Mouse (Mus musculus) brain, embryonic 18.5 days (tissue): ENCODE measurements around the gene Prkar1a.
"Not testable (repeated sequence)": the region's sequence is repeated elsewhere in the genome, so short reads cannot be mapped to it uniquely, and the experiment has no call there.

Experiments used
- DNase-seq: peaks from one replicate; pipeline ENCODE4 v3.0.0-alpha.2; 2012; ENCODE audit warnings: low read depth, low spot score

Gene Prkar1a

DNA sequence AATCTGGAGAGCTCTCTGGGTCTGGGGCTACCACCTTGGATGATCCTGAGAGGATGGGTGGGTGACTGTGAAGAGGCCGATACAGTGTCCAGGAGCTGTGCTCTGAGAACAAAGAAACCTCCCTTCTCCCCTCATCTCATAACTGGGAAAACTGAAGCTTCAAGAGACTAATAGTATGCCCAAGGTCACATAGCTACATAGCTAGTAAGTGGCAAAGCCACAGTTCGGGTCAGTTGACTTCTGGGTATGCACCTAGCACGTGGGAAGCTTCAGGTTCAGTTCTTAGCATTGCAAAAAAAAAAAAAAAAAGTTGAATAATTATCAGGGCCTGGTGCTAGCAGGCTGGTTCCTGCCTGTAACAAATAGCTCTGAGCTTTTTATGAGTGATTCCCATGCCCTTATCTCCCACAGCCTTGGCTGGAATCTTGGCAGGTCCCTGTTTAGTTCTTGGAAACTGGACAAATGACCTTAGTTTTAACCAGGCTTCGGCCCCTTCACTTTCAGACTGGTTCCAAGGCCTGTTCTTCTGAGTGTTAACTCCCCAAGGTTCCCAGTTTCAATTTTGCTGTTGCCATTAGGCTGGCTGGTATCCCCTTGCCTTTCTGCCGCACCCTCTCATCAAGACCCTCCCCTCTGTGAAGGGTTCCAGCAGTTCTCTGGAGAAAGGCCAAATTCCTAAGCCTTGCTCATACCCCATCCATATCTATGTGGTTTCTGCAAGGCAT, 7.5 kb upstream of the Prkar1a start:
- no peak for DNase-seq

DNA sequence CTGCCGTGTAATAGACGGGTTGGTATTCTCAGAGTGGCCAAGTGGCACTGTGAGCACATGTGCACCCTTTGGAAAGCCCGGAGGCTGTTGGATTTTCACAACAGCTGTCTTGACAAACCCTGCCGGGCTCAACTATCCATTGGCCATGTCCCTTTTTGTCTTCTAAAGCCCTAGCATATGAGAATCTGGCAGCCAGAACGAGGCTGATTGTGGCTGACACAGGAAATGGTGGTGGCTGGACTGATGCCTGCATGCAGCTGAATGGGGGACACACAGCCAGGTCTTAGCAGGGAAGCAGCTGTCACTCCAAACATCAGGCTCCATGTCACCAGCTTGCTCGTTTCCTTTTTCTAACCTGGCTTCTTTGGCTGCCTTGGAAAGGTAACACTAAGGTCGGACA, 695 bp upstream of the Prkar1a start:
- DNase-seq = peak; percentile 24

DNA sequence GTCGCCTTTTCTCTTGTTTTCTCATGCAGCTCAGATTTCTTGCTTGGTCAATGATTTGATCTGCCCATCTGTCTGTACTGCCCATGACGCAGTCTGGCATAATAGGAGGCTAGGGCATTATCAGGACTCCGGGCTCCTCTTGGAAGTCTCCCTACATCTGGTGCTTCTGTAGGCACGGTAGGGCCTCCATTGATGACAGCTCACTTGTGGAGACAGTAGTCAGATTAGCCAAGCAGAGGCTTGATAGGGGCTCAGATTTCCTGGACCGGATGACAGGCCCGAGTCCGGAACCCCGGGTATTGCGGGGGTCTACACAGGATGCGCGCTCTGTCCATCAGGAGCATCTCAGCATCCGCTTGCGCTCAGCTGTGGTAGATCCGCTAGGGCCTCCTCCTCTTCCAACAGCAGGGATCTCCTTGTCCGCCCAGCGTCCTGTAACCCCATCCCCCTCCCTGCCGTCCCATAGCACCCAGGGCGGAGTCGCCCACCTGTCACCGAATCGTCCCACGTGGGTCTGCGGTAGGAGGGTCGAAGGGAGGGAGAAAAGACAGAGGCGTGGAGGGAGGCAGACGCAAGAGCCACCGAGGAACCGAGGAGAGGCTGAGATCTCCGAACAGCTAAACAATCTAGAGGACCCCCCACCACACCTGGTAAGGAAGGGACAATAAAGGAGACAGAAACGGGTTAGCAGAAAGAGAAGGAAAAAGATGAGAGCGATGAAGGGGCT, 933 bp downstream of the Prkar1a start:
- peak; percentile 82 for DNase-seq

DNA sequence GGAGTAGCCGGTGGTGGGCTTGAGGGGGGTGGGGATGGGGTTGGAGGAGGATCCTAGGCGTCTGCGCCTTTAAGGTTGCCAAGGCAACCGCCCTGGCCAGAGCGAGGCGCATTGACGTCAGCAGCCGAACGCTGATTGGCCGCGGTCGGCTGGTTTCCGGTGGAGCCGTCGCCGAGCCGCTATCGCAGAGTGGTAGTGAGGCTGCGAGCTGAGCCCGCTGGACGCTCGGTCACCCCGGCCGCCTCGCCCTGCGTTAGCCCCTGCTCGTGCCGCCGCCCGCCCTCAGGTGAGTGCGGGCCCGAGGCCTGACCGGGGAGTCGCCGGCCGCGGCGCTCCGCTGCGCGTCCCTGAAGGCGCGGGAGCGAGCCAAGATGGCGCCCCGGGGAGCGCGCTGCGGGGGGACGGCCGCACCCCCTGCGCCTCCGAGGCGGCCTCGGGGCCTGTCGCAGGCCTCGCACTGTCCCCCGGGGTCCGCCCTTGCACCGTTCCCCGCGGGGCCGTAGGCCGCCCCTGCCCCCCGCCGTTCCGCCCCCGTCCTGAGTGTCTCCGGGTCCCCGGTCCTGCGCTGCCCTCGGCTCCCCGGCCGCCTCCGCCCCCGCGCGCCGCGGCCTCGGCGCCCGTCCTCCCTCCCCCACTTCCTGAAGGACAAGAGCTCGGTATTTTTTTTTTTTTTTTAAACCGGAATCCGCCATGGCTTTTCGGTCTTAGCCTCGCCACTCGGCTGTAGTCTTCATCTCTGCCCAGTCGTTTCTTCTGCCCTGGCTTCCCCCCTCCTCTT, 1.8 kb downstream of the Prkar1a start:
- peak; percentile 93 for DNase-seq

DNA sequence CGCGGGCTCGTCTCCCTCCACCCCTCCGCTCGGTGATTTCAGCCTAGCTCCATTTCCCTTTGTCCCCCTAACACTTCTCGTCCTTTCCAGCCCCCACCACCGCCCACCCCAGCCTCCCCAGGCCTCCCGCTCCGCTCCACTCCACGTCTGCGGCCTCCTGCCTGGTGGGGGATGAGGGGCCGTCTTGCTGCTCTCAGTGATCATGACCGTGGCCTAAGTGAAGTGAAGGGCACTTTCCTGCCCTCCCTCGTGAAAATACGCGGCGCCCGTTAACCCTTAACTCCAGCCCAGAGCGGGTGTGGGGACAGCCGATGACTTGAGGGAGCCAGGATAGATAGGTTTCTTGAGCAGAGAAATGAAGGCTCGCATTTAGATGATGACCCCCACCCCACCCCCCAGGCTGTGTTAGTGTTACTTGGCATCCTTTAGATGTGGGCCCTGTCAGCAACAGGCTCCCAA, 2.4 kb downstream of the Prkar1a start:
- peak; percentile 10 for DNase-seq

DNA sequence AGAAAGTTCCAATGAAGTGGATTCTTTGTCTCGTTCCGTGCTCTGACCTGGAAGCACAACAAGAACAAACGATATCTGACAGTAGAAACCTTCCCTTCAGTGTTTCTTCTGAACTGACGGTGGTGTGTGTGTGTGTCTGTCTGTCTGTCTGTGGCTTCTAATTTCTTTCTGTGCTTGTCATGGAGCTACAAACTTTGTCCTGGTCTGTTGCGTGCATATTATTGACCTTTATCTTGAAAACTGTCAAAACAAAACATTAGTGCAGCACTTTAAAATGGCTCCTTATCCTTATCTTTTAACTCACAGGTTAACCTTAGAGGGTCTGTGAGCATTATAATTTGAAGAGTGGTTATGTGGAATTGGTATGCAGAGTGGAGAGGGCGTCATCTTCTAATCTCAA, 3.3 kb downstream of the Prkar1a start:
- DNase-seq = no peak

DNA sequence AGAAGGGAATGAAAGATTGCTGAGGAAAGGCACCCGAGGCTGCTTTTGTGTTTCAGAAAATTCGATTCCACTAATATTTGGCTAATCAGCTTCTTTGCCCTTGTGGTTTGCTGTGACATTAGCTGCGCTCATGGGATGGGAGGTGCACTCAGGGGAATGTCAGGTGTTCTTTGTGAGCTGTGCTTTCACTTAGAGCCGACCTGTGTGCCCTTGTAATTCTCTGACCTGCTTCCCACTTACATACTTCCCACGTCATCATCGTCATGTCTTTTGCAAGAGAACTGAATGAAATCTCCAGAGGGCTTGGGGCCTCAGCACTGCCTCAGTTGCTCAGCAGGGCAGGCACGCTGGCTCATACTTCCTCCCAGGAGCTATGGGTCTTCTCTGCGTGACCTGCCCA, 4.0 kb downstream of the Prkar1a start:
- no peak for DNase-seq

DNA sequence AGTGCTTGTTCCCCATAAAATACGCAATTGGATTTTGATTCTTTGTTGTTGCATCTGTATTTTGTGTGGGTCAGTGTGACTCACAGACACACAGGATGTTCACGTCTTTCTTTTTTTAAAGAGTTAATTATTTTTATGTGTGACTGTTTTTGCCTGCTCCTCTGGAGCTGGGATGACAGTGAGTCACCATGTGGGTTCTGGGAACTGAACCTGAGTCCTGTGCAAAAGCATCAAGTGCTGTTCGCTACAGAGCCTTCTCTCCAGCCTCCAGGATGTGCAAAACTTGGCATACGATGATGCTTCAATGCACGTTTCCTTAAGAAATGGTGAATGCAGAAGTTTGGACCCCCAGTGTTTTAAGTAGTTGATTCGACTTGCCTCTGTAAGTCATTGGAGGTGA, 5.4 kb downstream of the Prkar1a start:
- DNase-seq = no peak

DNA sequence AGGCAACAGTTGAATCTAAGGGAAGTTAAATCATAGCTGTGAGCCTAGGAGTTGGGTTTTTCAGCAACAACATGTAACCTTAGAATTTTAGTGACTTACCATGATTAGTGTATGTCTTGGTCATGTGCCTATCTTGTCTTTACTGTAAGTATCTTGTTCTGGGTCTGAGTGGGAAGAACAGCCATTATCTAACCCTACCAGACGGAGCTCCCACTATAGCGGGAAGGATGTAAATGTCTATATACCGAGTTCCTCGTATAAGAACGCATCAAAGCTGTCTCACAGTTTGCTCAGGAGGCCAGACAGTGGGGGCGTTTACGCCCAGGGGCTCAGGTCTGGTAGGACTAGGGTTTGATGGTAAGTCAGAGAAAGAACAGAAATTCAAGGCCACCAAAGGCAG, 7.0 kb downstream of the Prkar1a start:
- no peak for DNase-seq

DNA sequence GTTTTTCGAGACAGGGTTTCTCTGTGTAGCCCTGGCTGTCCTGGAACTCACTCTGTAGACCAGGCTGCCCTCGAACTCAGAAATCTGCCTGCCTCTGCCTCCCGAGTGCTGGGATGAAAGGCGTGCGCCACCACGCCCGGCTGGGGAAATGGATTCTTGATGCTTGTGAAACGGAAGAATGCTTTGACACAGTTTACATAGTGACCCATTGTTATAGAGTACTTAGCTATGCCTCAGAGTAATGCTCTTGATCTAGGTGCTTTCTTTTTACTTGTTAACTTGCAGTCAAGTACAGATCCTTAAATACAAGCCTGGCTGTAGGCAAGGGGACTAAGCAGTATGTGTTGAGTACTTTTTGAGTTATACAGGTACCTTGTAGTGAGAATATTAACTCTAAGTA, 11.3 kb downstream of the Prkar1a start:
- not testable (repeated sequence) for DNase-seq

DNA sequence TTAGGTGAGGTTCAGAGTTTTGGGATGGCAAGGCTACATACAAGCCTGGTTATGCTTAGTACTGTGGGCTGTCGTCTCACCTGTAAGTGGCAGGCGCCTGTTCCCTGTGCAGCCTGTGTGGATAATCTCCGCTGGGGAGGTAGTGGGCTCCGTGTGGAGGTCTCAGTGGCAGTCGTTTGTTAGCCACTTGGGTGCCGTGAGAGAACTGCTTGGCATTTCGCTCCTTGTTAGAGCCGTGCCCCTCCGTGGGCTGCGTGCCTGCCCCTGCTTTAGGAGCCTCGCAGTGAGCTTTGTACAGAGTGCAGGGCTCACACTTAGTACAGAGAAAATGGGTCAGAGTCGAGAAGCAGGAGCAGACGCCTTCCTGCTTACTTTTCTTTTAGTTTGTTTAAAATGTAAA, 15.1 kb downstream of the Prkar1a start:
- DNase-seq = no peak

DNA sequence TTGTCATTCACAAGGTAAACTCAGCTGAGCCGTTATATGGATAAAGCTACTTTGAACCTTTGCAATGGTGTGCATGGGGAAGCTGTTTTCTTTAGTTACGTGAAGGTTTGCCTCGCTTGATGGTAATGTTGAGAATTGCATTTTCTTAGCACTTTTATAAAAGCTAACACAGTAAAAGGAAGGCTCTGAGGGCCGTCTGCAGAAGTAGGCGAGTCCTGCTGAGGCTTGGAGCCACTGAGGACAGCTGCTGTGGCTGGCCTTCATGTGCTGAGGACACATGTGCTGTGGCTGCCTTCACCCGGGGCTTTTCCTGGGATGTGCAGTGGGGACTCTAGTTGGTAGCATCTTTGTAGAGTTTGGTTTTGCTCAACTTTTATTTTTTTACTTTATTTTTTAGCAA, 16.2 kb downstream of the Prkar1a start:
- no peak for DNase-seq

DNA sequence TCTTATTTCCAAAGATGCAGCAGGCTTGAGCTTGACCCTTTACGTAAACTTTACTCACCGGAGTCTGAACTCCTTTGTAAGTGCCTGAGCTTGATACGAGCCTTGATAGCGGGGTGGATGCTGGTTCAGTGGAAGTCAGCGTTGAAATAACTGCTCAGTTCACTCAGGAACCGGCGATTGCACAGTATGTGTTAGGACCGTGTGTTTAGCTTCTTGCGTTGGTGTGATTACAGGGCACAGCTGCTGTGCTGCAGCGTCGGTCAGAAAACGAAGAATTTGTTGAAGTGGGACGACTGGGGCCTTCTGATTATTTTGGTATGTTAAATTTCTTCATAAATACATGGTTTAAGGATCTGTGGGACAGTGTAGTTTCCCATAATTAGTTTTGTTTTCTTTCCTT, 17.2 kb downstream of the Prkar1a start:
- no peak for DNase-seq

DNA sequence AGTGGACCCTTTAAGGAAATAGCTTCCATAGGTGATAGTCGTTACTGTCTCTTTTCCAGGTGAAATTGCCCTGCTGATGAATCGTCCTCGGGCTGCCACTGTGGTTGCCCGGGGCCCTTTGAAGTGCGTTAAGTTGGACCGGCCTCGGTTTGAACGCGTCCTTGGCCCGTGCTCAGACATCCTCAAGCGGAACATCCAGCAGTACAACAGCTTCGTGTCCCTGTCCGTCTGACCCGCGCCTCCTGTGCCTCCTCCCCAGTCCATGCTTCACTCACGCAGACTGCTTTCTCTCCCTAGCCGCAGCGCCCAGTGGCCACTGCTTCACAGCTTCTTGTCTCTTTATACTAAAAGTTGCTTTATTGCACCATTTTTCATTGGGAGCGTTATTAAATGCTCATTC, 18.2 kb downstream of the Prkar1a start:
- no peak for DNase-seq

DNA sequence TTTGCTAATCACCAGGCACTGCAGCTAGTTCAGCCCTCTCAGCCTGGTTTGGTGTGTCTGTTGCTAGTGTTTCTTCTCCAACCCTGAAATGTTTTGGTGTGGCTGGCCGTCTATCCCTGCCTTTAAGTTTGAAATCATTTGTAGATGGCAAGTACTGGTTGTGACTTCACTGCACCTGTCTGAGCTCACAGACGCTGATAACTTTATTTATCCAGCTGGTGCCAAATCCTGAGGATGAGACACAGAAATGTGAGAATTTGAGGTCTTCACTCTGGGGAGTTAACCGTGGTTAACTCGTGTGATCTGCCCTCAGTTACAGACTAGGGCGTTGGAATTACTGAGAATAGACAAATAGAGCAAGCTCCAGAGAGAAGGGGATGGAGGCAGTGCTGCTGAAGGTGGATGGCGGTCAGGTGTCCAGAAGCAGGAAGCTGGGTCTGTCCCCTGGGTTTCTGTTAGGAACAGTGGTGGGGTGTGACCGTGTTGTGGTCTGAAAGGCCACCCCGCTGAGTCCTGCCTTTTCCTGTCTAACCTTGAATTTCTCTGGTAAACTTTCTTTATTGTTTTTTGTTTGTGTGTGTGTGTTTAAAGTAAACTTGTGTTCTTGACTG, 19.0 kb downstream of the Prkar1a start:
- no peak for DNase-seq

DNA sequence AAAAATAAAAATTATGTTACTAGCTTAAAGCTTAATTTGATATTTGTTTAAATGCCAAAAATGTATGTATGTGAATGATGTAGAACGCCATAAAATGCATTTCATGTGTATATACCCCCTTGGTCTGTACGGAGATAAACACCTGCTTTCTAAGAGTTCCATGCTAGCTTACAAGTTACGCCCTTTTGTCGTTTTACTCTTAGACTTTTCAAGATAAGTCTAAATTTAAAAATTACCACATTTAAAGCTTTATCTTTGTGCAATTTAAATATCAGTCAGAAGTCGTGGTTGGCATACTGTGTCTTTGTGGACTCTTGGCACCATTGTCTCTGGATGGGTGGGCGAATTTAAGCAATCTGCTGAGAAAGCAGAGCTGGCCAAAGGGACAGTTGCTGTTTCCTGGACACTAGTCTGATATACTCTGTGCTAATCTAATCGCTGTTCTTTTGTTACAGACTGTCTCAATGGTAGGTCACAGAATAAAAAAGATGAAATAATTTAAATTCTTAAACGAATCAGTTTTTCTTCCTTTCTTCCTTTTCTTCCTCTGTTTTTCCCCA, 20.0 kb downstream of the Prkar1a start:
- DNase-seq = no peak

DNA sequence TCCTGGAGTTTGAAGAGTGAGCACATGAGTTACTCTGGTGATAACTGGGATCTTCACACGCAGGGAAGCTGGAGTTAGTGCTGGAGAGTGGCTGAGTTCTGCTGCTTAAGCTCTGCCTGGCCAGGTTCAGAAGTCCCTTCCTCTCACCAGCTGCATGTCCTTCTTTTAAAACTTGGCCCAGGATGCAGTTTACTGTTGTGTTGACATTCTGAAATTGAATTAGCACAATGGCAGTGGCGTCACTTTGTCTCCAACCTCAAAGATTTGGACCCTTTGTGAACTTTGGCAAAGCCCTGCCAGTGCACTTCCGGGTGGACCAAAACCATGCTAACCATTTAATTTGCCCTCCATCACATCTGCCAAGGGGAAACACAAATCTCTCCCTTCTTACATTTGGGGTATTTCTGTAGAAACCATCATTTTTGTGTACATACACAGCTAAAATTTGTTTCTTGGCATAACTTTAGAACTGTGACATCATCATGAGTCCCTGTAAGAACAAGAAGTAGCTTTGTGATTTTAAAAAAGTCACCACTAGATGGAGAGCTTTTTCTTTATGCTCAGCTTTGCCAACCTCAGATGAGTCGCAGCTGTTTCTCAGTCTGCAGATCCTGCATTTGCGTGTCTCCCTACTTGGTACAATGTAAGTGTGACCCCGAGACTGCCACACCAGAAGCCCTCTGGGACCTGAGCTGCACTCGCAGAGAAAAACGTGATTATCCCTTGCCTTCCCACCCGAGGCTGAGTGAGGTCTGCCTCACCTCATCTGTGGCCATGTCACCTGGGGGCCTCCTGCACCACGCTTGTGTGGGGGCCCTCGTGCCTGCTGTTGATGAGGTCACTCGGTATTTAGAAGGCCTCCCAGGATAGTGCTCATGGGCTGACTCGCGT, 21.1 kb downstream of the Prkar1a start:
- peak; percentile 67 for DNase-seq

DNA sequence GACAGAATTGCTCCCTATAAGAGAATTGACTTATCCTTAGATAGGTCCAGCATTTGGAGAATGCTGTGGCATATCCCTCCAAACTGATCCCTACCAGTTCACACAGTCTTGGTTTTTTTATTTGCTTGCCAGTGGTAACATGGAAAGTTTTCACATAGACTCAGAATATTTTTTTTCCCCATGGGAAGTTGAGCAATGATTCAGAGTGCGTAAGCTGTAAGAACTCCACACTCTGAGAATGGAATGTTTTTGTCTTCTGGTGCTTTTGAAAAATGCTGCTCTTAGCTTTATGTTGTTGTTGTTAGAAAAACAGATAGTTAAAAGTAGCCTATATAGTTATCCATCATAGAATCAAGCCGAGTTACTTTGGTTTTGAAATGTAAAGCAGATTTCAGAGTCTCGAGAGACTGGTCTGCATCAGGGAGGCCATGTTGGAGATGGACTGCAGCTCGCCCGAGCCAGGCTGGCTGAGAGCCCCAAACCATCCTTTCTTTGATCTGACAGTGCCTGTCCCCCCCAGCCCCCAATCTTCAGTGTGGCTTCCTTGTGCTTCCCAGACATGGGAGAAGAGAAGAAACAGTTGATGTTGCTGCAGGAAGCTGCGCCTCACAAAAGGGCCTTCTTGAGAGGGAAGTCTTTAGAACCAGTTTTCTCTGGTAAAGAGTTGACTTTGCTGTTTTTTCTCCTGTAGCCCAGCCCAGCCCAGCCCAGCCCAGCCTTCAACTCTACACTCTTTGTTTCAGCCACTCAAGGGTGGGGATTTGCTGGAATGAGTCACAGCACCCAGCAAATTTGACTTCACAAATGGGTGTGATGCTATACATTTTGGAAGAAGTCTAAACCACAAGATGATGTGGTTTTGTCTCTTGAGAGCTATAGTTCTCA, 22.2 kb downstream of the Prkar1a start:
- no peak for DNase-seq

DNA sequence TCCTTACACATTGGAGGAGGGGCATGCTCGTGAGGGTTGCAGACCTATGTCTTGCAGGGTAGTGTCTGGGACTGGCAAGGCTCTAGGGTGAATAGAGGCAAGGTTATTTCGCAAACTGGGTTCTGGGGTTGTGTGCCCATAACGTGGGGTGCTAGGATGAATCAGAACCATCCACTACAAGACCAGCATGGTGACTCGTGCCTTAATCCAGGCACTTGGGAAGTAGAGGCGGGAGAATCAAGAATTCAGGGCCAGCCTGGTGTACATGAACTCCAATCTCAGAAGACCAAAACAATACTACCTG, 22.8 kb downstream of the Prkar1a start:
- no peak for DNase-seq

DNA sequence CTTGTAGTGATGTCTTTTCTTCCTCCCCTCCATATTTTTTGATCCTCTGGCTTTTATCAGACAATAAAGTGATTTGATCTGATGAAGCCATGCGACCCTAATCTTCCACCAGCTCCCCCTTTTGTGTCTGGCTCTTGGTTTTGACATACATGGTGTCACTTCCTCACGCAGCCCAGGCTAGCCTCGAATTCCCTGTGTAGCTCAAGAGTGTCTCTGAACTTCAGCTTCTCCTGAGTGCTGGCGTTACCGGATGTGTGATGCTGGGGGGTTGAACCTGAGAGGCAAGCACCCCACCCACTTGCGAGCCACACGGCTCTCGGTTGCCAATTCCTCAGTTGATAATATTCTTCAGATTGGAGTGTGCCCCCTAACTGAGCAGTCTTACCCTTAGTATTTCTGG, 23.2 kb downstream of the Prkar1a start:
- DNase-seq = no peak
